Mouse (Mus musculus): Measurements from ENCODE around the gene Hpd. TPM values are rescaled to one million over a fixed set of nuclear protein-coding genes. Genes with fewer than 3 reads are reported as not detected.
"Not testable (repeated sequence)": the region's sequence is repeated elsewhere in the genome, so short reads cannot be mapped to it uniquely, and the experiment has no call there.

Gene Hpd
- polyA plus RNA-seq, 1 experiment from 2014 or later: not detected

- Histone ChIP-seq H3K4me2 (no peak overlapping the region), H3K9ac (no peak overlapping the region), H3K4me3 (no peak overlapping the region), H3K27me3 (no peaks in the 10 kb centered on the region), H3K27ac (no peak overlapping the region), H3K9me3 (no peaks in the 10 kb centered on the region), H3K36me3 (no peaks in the 10 kb centered on the region), H3K4me1 (replicated peaks) (no peaks in the 10 kb centered on the region)
- ATAC-seq (ENCODE audit: low FRiP score): no peak
- WGBS: 87% methylated on average over 7 of the region's 7 CpGs
Measured at GRCm38 (mm10) chr5:123201523-123201892, 19.0 kb upstream of the Hpd start.

DNA sequence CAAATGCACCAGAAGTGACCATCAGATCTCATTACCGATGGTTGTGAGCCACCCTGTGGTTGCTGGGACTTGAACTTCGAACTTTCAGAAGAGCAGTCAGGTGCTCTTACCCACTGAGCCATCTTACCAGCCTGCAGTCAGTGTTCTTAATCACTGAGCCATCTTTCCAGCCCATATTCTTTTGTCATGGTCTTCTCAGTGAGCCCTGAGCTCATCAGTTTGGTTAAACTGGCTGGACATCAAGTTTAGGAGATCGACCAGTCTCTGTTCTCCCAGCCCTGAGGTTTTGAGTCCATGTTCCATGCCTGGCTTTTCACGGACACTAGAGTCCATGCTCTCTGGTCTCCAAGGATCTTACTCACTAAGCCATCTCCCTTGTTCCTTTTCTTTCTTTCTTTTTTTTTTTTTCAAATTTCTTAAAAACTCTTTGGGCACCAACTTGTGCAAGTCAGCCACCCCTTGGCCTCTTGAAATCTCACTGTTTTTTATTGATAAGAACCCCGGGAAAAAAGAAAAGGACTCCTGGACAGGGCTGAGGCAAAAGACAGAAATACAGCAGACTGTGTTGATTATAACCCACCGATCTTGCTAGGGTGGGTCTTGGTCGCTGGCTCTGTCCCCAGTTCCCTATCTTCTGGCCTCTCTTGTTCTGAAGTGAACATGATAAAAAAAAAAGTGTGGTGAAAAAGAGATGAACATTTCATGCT, 18.4 kb upstream of the Hpd start:
- not testable (repeated sequence) for H3K9me3 ChIP-seq; H3K27ac ChIP-seq; H3K4me2 ChIP-seq; H3K9ac ChIP-seq; H3K4me3 ChIP-seq; H3K27me3 ChIP-seq; H3K4me1 ChIP-seq (replicated peaks); H3K36me3 ChIP-seq; ATAC-seq (ENCODE audit: low FRiP score)
- WGBS: 86% methylated on average over 6 of the region's 7 CpGs

- Histone ChIP-seq H3K9ac (no peak overlapping the region), H3K9me3 (no peaks in the 10 kb centered on the region), H3K4me3 (no peak overlapping the region), H3K36me3 (no peaks in the 10 kb centered on the region), H3K27me3 (no peaks in the 10 kb centered on the region), H3K4me1 (replicated peaks) (no peaks in the 10 kb centered on the region), H3K4me2 (no peak overlapping the region), H3K27ac (no peak overlapping the region)
- ATAC-seq (ENCODE audit: low FRiP score): no peak
- 93% methylated on average over 4 of the region's 4 CpGs for WGBS
Measured at GRCm38 (mm10) chr5:123198523-123198922, 16.0 kb upstream of the Hpd start.

DNA sequence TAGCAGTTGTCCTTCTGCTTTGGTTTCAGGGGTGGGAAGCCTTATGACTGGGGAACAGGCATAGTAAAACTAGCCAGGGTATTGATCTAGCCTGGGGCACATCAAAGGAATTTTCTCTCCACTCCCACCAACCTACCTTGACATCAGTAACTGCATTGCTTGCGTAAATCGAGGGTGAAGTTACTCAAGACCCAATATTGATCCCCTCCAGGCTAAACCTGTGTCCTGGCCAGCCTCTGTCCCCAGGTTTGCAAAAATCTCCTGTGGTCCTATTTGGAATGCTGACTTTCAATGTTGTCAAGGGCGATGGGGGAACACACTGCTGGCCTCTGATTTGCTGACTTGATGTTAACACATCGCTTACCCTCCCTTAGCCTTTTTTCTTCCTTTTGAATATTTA, 14.2 kb upstream of the Hpd start:
- no peak for ATAC-seq (ENCODE audit: low FRiP score)
- 72% methylated on average over 4 of the region's 4 CpGs for WGBS
- H3K36me3 ChIP-seq: no peaks in the 10 kb centered on the region
- no peaks in the 10 kb centered on the region for H3K4me1 ChIP-seq (replicated peaks)
- H3K9ac ChIP-seq: no peak overlapping the region
- no peaks in the 10 kb centered on the region for H3K27me3 ChIP-seq
- H3K9me3 ChIP-seq: no peaks in the 10 kb centered on the region
- H3K4me3 ChIP-seq: no peak overlapping the region
- no peak overlapping the region for H3K4me2 ChIP-seq
- H3K27ac ChIP-seq: no peak overlapping the region

DNA sequence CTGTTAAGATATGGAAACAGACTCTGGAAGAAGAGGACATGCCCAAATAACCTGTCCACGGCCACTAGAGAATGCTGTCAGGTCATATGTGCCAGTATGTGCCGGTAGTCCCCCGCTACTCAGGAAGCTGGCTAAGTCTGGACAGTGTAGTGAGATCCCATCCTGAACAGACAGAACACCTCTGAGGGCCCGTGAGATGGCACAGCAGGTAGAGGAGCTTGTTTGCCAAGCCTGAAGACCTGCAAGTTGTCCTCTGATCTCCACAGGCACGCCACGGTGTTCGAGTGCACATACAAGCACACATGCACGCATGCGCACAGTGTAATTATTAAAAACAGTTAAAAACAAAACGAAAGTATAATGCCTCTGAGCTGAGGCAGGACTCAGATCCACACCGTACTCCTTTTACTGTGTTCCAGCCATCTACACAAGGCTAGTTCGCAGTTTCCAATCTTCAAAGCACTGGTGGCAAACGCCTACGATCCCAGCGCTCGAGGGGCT, 13.0 kb upstream of the Hpd start:
- H3K9me3 ChIP-seq: no peaks in the 10 kb centered on the region
- no peak overlapping the region for H3K4me2 ChIP-seq
- H3K4me1 ChIP-seq (replicated peaks): no peaks in the 10 kb centered on the region
- no peaks in the 10 kb centered on the region for H3K36me3 ChIP-seq
- no peaks in the 10 kb centered on the region for H3K27me3 ChIP-seq
- H3K9ac ChIP-seq: no peak overlapping the region
- H3K27ac ChIP-seq: no peak overlapping the region
- WGBS: 92% methylated on average over 16 of the region's 16 CpGs
- no peak for ATAC-seq (ENCODE audit: low FRiP score)
- no peak overlapping the region for H3K4me3 ChIP-seq

- no peak for ATAC-seq (ENCODE audit: low FRiP score)
- Histone ChIP-seq H3K36me3 (no peaks in the 10 kb centered on the region), H3K27ac (no peak overlapping the region), H3K4me3 (no peak overlapping the region), H3K4me1 (replicated peaks) (no peaks in the 10 kb centered on the region), H3K9me3 (no peaks in the 10 kb centered on the region), H3K27me3 (no peaks in the 10 kb centered on the region), H3K4me2 (no peak overlapping the region), H3K9ac (no peak overlapping the region)
- 90% methylated on average over 6 of the region's 6 CpGs for whole genome bisulfite sequencing
Measured at GRCm38 (mm10) chr5:123194856-123195255, 12.3 kb upstream of the Hpd start.

DNA sequence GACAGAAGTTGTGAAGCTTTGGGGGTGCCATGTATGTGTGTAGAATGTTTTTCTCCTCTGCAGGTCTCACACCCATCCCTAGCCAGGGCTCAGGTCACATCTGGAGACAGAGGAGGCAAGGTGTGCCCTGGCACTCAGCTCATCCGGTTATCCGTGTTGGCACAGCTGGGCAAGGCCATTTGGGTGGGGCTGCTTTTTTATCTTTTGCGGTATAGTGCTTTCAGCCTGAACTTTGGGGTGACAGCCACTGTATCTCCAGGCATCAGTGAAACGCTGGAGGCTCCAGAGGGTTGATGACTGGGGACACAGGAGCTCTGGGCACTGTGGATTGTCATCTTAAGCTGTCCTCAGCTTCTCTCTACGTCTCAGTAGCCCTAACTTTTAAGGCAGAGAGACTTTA, 10.9 kb upstream of the Hpd start:
- Histone ChIP-seq H3K27ac (no peak overlapping the region), H3K36me3 (no peaks in the 10 kb centered on the region), H3K4me2 (no peak overlapping the region), H3K9ac (no peak overlapping the region), H3K9me3 (no peaks in the 10 kb centered on the region), H3K27me3 (no peaks in the 10 kb centered on the region), H3K4me3 (no peak overlapping the region), H3K4me1 (replicated peaks) (no peaks in the 10 kb centered on the region)
- WGBS: 89% methylated on average over 5 of the region's 5 CpGs
- no peak for ATAC-seq (ENCODE audit: low FRiP score)

GRCm38 (mm10) chr5:123192606-123193150, 10.2 kb upstream of the Hpd start:
- WGBS: 56% methylated on average over 9 of the region's 9 CpGs
- Histone ChIP-seq H3K36me3 (no peaks in the 10 kb centered on the region), H3K27ac (no peak overlapping the region), H3K9ac (no peak overlapping the region), H3K9me3 (no peaks in the 10 kb centered on the region), H3K4me1 (replicated peaks) (no peaks in the 10 kb centered on the region), H3K4me2 (no peak overlapping the region), H3K4me3 (no peak overlapping the region), H3K27me3 (no peaks in the 10 kb centered on the region)
- no peak for ATAC-seq (ENCODE audit: low FRiP score)

DNA sequence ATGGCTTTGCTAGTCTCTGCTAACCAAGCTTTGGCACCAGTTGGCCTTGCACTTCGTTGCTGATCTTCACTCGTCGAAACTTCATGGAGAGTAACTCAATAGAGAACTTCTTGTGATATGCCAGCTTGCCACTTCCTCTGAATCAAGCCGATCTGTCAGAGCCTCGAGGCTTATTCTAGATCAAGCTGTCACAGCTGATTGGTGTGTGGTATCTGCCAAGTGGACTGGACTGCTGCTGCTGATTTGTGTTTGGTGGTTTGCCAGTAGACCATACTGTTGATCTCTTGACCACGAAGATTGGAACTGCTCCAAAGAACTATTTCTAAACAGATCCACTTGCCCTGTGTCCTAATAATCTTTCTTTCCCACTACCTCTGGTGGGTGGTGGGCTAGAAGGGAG, 8.9 kb upstream of the Hpd start:
- WGBS: 85% methylated on average over 6 of the region's 6 CpGs
- no peaks in the 10 kb centered on the region for H3K27me3 ChIP-seq
- ATAC-seq (ENCODE audit: low FRiP score): no peak

GRCm38 (mm10) chr5:123190912-123191311, 8.4 kb upstream of the Hpd start:
- no peaks in the 10 kb centered on the region for H3K27me3 ChIP-seq
- H3K36me3 ChIP-seq: no peaks in the 10 kb centered on the region
- no peak for ATAC-seq (ENCODE audit: low FRiP score)
- no peak overlapping the region for H3K9ac ChIP-seq
- no peak overlapping the region for H3K4me3 ChIP-seq
- H3K27ac ChIP-seq: no peak overlapping the region
- 82% methylated on average over 3 of the region's 3 CpGs for whole genome bisulfite sequencing
- no peaks in the 10 kb centered on the region for H3K9me3 ChIP-seq
- H3K4me2 ChIP-seq: no peak overlapping the region
- no peaks in the 10 kb centered on the region for H3K4me1 ChIP-seq (replicated peaks)

More for the DNA sequence above, 8.9 kb upstream of the Hpd start:
- Histone ChIP-seq H3K4me2 (no peak overlapping the region), H3K9me3 (no peaks in the 10 kb centered on the region), H3K4me3 (no peak overlapping the region), H3K27ac (no peak overlapping the region), H3K9ac (no peak overlapping the region), H3K36me3 (no peaks in the 10 kb centered on the region), H3K4me1 (replicated peaks) (no peaks in the 10 kb centered on the region)

DNA sequence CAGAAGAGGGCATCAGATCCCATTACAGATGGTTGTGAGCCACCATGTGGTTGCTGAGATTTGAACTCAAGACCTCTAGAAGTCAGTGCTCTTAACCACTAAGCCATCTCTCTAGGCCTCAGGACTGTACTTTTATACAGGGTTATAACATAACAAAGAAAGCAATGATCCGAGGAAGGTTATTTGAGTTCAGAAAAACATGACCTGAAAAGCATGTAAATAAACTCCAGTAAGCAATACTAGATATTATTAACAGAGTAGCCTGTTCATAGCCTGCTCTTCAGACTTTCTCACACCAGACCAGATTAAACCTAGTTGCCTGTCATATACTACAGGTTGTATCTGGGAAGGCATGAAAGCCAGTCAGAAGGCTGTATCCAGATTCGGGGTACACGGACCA, 4.8 kb upstream of the Hpd start:
- no peak overlapping the region for H3K4me2 ChIP-seq
- H3K9me3 ChIP-seq: no peaks in the 10 kb centered on the region
- H3K27ac ChIP-seq: no peak overlapping the region
- no peaks in the 10 kb centered on the region for H3K4me1 ChIP-seq (replicated peaks)
- no peaks in the 10 kb centered on the region for H3K27me3 ChIP-seq
- no peak overlapping the region for H3K4me3 ChIP-seq
- H3K9ac ChIP-seq: no peak overlapping the region
- 94% methylated on average over 3 of the region's 3 CpGs for WGBS
- no peak for ATAC-seq (ENCODE audit: low FRiP score)
- H3K36me3 ChIP-seq: no peaks in the 10 kb centered on the region

GRCm38 (mm10) chr5:123185966-123186365, 3.4 kb upstream of the Hpd start:
- WGBS: 79% methylated on average over 6 of the region's 6 CpGs
- Histone ChIP-seq H3K36me3 (no peaks in the 10 kb centered on the region), H3K27me3 (no peaks in the 10 kb centered on the region), H3K9ac (no peak overlapping the region), H3K9me3 (no peaks in the 10 kb centered on the region), H3K27ac (no peak overlapping the region), H3K4me3 (no peak overlapping the region), H3K4me2 (no peak overlapping the region), H3K4me1 (replicated peaks) (no peaks in the 10 kb centered on the region)
- no peak for ATAC-seq (ENCODE audit: low FRiP score)

DNA sequence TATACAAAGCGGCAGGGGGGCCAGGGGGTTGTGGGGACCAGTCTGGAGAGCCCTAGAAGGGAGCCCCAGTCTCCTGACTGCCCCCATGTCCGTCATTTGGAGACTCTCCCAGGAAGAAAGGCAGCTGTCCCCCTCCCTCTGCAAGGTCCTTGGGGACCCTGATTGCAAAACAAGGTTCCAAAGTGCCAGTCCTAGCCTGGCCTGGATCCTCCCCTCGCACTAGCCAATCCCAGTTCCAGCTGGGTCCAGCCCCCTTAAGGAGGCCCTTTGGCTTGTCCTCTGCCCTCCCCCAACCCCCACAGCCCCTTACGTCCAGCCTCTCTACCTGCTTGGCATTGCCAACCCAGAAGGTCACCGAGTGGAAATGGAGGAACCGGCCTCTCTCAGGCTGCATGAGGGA, 991 bp downstream of the Hpd start:
- no peak for ATAC-seq (ENCODE audit: low FRiP score)
- Histone ChIP-seq H3K27ac (no peak overlapping the region), H3K4me2 (no peak overlapping the region), H3K9ac (no peak overlapping the region), H3K27me3 (no peaks in the 10 kb centered on the region), H3K9me3 (no peaks in the 10 kb centered on the region), H3K4me3 (no peak overlapping the region), H3K4me1 (replicated peaks) (no peaks in the 10 kb centered on the region), H3K36me3 (no peaks in the 10 kb centered on the region)
- 73% methylated on average over 6 of the region's 6 CpGs for WGBS

All from hindbrain, embryonic 13.5 days (tissue).